Mouse (Mus musculus) liver, postnatal 0 days (tissue): ENCODE results near the gene Nr6a1. TPM values are rescaled to one million over a fixed set of nuclear protein-coding genes. Genes with fewer than 3 reads are reported as not detected.

ENCODE experiments used
- ATAC-seq: fragments of 200-750 bp; cut with Nextera tagmentation; 2 replicates; pipeline ENCODE4 v1.8.0; 2017; ENCODE audit warnings: mild to moderate bottlenecking, moderate library complexity
- DNase-seq: peaks from one replicate; pipeline ENCODE4 v3.0.0-alpha.2; 2016
- H3K27ac ChIP-seq: fragments of 300-500 bp; sonication (generic); 2 replicates; pipeline ENCODE4 v1.5.1; 2014; ENCODE audit warnings: antibody characterized with exemption, moderate library complexity, mild to moderate bottlenecking, low read depth
- H3K27me3 ChIP-seq: fragments of 300-500 bp; sonication (generic); 2 replicates; pipeline ENCODE4 v1.6.1; 2014; ENCODE audit warnings: low read length, control low read depth, mixed read lengths; ENCODE audit not compliant: insufficient read depth
- H3K36me3 ChIP-seq: fragments of 300-500 bp; sonication (generic); replicated peaks from 2 replicates; pipeline ENCODE4 v1.6.1; 2014; ENCODE audit warnings: mild to moderate bottlenecking, control low read depth, low read length, moderate library complexity, mixed read lengths; ENCODE audit not compliant: insufficient read depth
- H3K4me1 ChIP-seq: fragments of 300-500 bp; sonication (generic); 2 replicates; pipeline ENCODE4 v1.6.1; 2014; ENCODE audit warnings: antibody characterized with exemption, mild to moderate bottlenecking, control low read depth; ENCODE audit not compliant: insufficient read depth
- H3K4me2 ChIP-seq: fragments of 300-500 bp; sonication (generic); 2 replicates; pipeline ENCODE4 v1.6.1; 2014; ENCODE audit warnings: low read depth, mild to moderate bottlenecking, low read length, moderate library complexity, mixed read lengths
- H3K4me3 ChIP-seq: fragments of 300-500 bp; sonication (generic); 2 replicates; pipeline ENCODE4 v1.5.1; 2014; ENCODE audit warnings: low read depth, low read length
- H3K9ac ChIP-seq: fragments of 300-500 bp; sonication (generic); replicated peaks from 2 replicates; pipeline ENCODE4 v1.6.1; 2014; ENCODE audit warnings: mild to moderate bottlenecking, moderate library complexity
- H3K9me3 ChIP-seq: fragments of 300-500 bp; sonication (generic); 2 replicates; pipeline ENCODE4 v1.6.1; 2016; ENCODE audit warnings: mild to moderate bottlenecking, control low read depth, low read length, mixed read lengths
- CTCF ChIP-seq: sonication (generic); IDR thresholded peaks from 2 replicates; pipeline ENCODE4 v1.5.1; 2016; ENCODE audit warnings: antibody characterized with exemption, low read depth
- EP300 ChIP-seq: IDR thresholded peaks from 2 replicates; pipeline ENCODE4 v1.6.1; 2016; ENCODE audit warnings: antibody characterized with exemption, low read depth, mild to moderate bottlenecking
- WGBS: fragments of 180-500 bp; shearing (Covaris S2); extraction: QIAGEN DNeasy Blood & Tissue Kit; methylation state at CpG from one replicate; pipeline ENCODE4 v1.1.7; 2014; ENCODE audit not compliant: insufficient replicate concordance; 5-methylcytosine and 5-hydroxymethylcytosine counted together
- polyA plus RNA-seq: library from polyadenylated mRNA; unstranded; fragments of >200 nt; fragmentation: Nextera tagmentation; extraction: Ambion mirVana; gene quantifications from 2 replicates; pipeline ENCODE4 v1.2.1, GENCODE M21; 2015

Gene Nr6a1
- polyA plus RNA-seq, 1 experiment from 2014 or later, result 1.1 TPM

GRCm38 (mm10) chr2:38711421-38711861, 216.0 kb downstream of the Nr6a1 start:
- ATAC-seq (no peak), DNase-seq (no peak)
- Histone ChIP-seq H3K36me3 (no peaks in the 10 kb centered on the region), H3K27ac (no peak overlapping the region), H3K4me2 (peak overlapping the region; percentile 56), H3K4me1 (peaks cover 8% of the 10 kb centered on the region; the same call in 1 of the 2 replicates), H3K9ac (no peak overlapping the region), H3K9me3 (no peaks in the 10 kb centered on the region), H3K4me3 (peak overlapping the region; percentile 31; the same call in 1 of the 2 replicates), H3K27me3 (peaks cover 77% of the 10 kb centered on the region)
- WGBS, result 2% methylated on average over 40 of the region's 40 CpGs
- TF ChIP-seq CTCF (no peak), EP300 (no peak)

DNA sequence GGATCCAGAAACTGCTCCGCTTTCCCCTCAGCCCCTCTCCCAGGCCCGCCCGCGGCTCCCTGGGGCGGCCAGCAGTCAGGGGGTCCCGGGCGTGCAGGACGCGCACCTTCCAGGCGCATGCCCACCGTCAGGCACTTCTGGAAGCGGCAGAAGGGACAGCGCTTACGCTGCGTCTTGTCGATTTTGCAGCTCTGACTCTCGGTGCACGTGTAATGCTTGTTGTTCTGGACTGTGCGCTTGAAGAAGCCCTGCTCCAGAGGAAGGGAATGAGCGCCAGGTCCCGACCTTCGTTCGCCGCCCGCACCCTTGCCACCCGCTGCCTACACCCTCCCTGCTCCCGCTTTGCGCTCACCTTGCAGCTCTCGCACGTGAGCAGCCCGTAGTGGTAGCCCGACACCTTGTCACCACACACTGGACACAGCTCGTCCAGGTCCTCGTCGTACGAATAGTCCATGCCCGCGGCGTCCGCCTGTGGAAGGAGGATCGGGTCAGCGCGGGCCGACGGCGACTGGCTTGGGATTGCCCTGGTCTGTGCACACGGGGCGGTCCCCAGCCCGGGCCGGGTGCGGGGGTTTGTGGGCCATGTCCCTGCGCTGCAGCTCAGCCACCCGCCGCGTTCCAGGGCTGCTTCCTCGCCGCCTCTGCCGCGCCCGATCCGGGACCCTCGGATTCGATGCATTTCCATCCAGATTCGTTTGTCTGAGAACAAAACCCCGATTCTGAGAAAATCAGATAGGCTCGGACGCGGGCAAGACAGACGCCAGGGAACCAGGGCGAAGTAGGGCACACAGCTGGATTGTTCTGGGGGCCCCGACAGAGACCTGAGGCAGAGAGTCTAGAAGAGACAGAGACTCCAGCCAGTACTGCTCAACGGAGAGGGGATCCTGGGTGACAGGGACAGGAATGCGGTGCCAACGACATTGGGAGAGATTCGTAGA, 216.9 kb downstream of the Nr6a1 start:
- H3K27me3 ChIP-seq, result peaks cover 84% of the 10 kb centered on the region
- H3K4me3 ChIP-seq, result peak overlapping the region; percentile 31
- no peak; the same call in 1 of the 2 replicates for ATAC-seq
- peak overlapping the region; percentile 43 for H3K4me2 ChIP-seq
- H3K4me1 ChIP-seq, result peaks cover 8% of the 10 kb centered on the region; the same call in 1 of the 2 replicates
- H3K9ac ChIP-seq, result no peak overlapping the region
- H3K27ac ChIP-seq, result no peak overlapping the region
- TF ChIP-seq EP300 (no peak), CTCF (no peak)
- no peaks in the 10 kb centered on the region for H3K36me3 ChIP-seq
- no peak for DNase-seq
- WGBS, result 2% methylated on average over 71 of the region's 75 CpGs
- H3K9me3 ChIP-seq, result no peaks in the 10 kb centered on the region

GRCm38 (mm10) chr2:38708907-38709688, 218.4 kb downstream of the Nr6a1 start:
- Histone ChIP-seq H3K27me3 (peaks cover 86% of the 10 kb centered on the region), H3K27ac (no peak overlapping the region), H3K4me2 (no peak overlapping the region), H3K36me3 (no peaks in the 10 kb centered on the region), H3K4me1 (peaks cover 8% of the 10 kb centered on the region; the same call in 1 of the 2 replicates), H3K9ac (no peak overlapping the region), H3K9me3 (no peaks in the 10 kb centered on the region), H3K4me3 (no peak overlapping the region)
- DNase-seq (no peak), ATAC-seq (no peak)
- TF ChIP-seq EP300 (no peak), CTCF (no peak)
- WGBS, result 26% methylated on average over 12 of the region's 12 CpGs

- no peak for DNase-seq
- Histone ChIP-seq H3K4me3 (no peak overlapping the region), H3K4me2 (no peak overlapping the region), H3K4me1 (peaks cover 8% of the 10 kb centered on the region; the same call in 1 of the 2 replicates), H3K36me3 (no peaks in the 10 kb centered on the region), H3K9ac (no peak overlapping the region), H3K27me3 (peaks cover 63% of the 10 kb centered on the region), H3K9me3 (no peaks in the 10 kb centered on the region), H3K27ac (no peak overlapping the region)
- 0 out of 2 replicates have a peak, but pooled peaks have one; percentile 11 for TF ChIP-seq CTCF
- no peak for TF ChIP-seq EP300
- 34% methylated on average over 6 of the region's 6 CpGs for WGBS
- ATAC-seq, result no peak
These were observed 220.8 kb downstream of the Nr6a1 start for GRCm38 (mm10) chr2:38706661-38707060.

- no peak overlapping the region for H3K4me3 ChIP-seq
- peaks cover 46% of the 10 kb centered on the region for H3K27me3 ChIP-seq
- H3K27ac ChIP-seq, result no peak overlapping the region
- WGBS, result 55% methylated on average over 4 of the region's 4 CpGs
- no peaks in the 10 kb centered on the region for H3K36me3 ChIP-seq
- DNase-seq (no peak), ATAC-seq (no peak)
- no peaks in the 10 kb centered on the region for H3K4me1 ChIP-seq
- H3K9ac ChIP-seq, result no peak overlapping the region
- H3K4me2 ChIP-seq, result no peak overlapping the region
- no peaks in the 10 kb centered on the region for H3K9me3 ChIP-seq
- TF ChIP-seq CTCF, result no peak
- no peak for TF ChIP-seq EP300
These were observed 222.5 kb downstream of the Nr6a1 start for GRCm38 (mm10) chr2:38705036-38705435.

DNA sequence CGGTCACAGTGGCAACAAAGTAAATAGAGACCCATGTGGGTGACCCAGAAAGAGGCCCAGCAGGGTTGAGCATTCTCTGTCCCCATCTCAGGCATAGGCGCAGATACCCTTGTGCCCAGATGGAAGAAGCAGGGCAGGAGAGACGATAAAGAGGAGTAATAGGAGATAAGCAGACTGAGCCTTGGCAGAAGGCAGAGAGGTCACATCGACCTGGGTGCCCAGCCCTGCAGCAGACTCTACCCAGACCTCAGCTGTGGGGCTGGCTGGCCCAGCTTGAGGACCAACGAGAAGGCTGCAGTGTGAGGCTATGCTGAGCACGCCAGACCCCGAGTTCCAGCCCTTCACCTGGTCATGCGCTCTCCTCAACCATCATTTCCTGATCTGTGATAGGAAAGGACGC, 223.2 kb downstream of the Nr6a1 start:
- no peak for DNase-seq
- no peak overlapping the region for H3K27ac ChIP-seq
- H3K4me3 ChIP-seq, result no peak overlapping the region
- WGBS, result 71% methylated on average over 9 of the region's 9 CpGs
- H3K9ac ChIP-seq, result no peak overlapping the region
- no peak for ATAC-seq
- TF ChIP-seq EP300 (no peak), CTCF (no peak)
- no peaks in the 10 kb centered on the region for H3K36me3 ChIP-seq
- H3K4me1 ChIP-seq, result no peaks in the 10 kb centered on the region
- peaks cover 39% of the 10 kb centered on the region for H3K27me3 ChIP-seq
- no peaks in the 10 kb centered on the region for H3K9me3 ChIP-seq
- no peak overlapping the region for H3K4me2 ChIP-seq
